Mouse (Mus musculus) erythroblast, embryonic 14.5 days (primary cell): ENCODE results near the gene Cela3a. TPM values are rescaled to one million over a fixed set of nuclear protein-coding genes. Genes with fewer than 3 reads are reported as not detected.

ENCODE experiments used
- H3K27me3 ChIP-seq: 2 replicates; pipeline ENCODE4 v1.6.1; 2012; ENCODE audit warnings: inconsistent platforms; ENCODE audit not compliant: control insufficient read depth
- H3K36me3 ChIP-seq: 2 replicates; pipeline ENCODE4 v1.6.1; 2012; ENCODE audit warnings: mild to moderate bottlenecking, inconsistent platforms; ENCODE audit not compliant: control insufficient read depth
- H3K4me1 ChIP-seq: 2 replicates; pipeline ENCODE4 v1.6.1; 2012; ENCODE audit warnings: inconsistent platforms; ENCODE audit not compliant: control insufficient read depth
- H3K4me3 ChIP-seq: replicated peaks from 2 replicates; pipeline ENCODE3; 2012; ENCODE audit warnings: moderate library complexity, mild to moderate bottlenecking, inconsistent platforms
- H3K9me3 ChIP-seq: 2 replicates; pipeline ENCODE4 v1.6.1; 2012; ENCODE audit warnings: low read length, inconsistent platforms, mixed read lengths; ENCODE audit not compliant: control insufficient read depth
- GATA1 ChIP-seq: IDR thresholded peaks from 2 replicates; pipeline ENCODE4 v1.6.1; 2012; ENCODE audit warnings: low read length, inconsistent platforms, mixed read lengths
- TAL1 ChIP-seq: IDR thresholded peaks from 3 replicates; pipeline ENCODE4 v1.6.1; 2012; ENCODE audit warnings: low read length, inconsistent platforms, mixed read lengths
- polyA plus RNA-seq: library from polyadenylated mRNA; stranded (reverse); fragments of >175 nt; gene quantifications from 2 replicates; pipeline ENCODE4 v1.2.3, GENCODE M21; 2012

Cela3a gene
- polyA plus RNA-seq: not detected in 2 replicates

- no peak for TF ChIP-seq GATA1
- no peak for TF ChIP-seq TAL1
These were observed at the start of gene Cela3a for GRCm38 (mm10) chr4:137409691-137410090. Gene Cela3a, minus strand, starts transcription at chr4:137409791.

GRCm38 (mm10) chr4:137458861-137459260 is 49.3 kb upstream of the Cela3a start:
- H3K9me3 ChIP-seq: no peaks in the 10 kb centered on the region
- H3K27me3 ChIP-seq: no peaks in the 10 kb centered on the region
- TF ChIP-seq TAL1: no peak
- no peak for TF ChIP-seq GATA1
- no peaks in the 10 kb centered on the region for H3K36me3 ChIP-seq
- peaks cover 11% of the 10 kb centered on the region for H3K4me1 ChIP-seq
- H3K4me3 ChIP-seq: no peak overlapping the region

More at GRCm38 (mm10) chr4:137409691-137410090, at the start of gene Cela3a:
- H3K4me3 ChIP-seq: no peak within 1 kb of the TSS
- no peaks in the 10 kb centered on the region for H3K36me3 ChIP-seq
- H3K27me3 ChIP-seq: no peaks in the 10 kb centered on the region
- H3K9me3 ChIP-seq: no peaks in the 10 kb centered on the region
- H3K4me1 ChIP-seq: no peaks in the 10 kb centered on the region

- Histone ChIP-seq H3K4me1 (peaks cover 14% of the 10 kb centered on the region), H3K27me3 (no peaks in the 10 kb centered on the region), H3K9me3 (no peaks in the 10 kb centered on the region), H3K36me3 (no peaks in the 10 kb centered on the region), H3K4me3 (no peak overlapping the region)
- no peak for TF ChIP-seq TAL1
- TF ChIP-seq GATA1: no peak
These were observed 48.7 kb upstream of the Cela3a start for GRCm38 (mm10) chr4:137458310-137458709.

GRCm38 (mm10) chr4:137457292-137457691 is 47.7 kb upstream of the Cela3a start:
- Histone ChIP-seq H3K4me1 (peaks cover 14% of the 10 kb centered on the region), H3K9me3 (no peaks in the 10 kb centered on the region), H3K4me3 (no peak overlapping the region), H3K36me3 (no peaks in the 10 kb centered on the region), H3K27me3 (no peaks in the 10 kb centered on the region)
- TF ChIP-seq GATA1 (no peak), TAL1 (no peak)

- no peak overlapping the region for H3K4me3 ChIP-seq
- H3K9me3 ChIP-seq: no peaks in the 10 kb centered on the region
- TF ChIP-seq TAL1: no peak
- TF ChIP-seq GATA1: no peak
- H3K4me1 ChIP-seq: peaks cover 14% of the 10 kb centered on the region
- H3K36me3 ChIP-seq: no peaks in the 10 kb centered on the region
- H3K27me3 ChIP-seq: no peaks in the 10 kb centered on the region
These were observed 47.0 kb upstream of the Cela3a start for GRCm38 (mm10) chr4:137456581-137456980.

GRCm38 (mm10) chr4:137454582-137454981 is 45.0 kb upstream of the Cela3a start:
- Histone ChIP-seq H3K9me3 (no peaks in the 10 kb centered on the region), H3K4me3 (no peak overlapping the region), H3K4me1 (peaks cover 22% of the 10 kb centered on the region), H3K36me3 (no peaks in the 10 kb centered on the region), H3K27me3 (no peaks in the 10 kb centered on the region)
- no peak for TF ChIP-seq GATA1
- TF ChIP-seq TAL1: no peak

- Histone ChIP-seq H3K9me3 (no peaks in the 10 kb centered on the region), H3K4me1 (peaks cover 35% of the 10 kb centered on the region), H3K27me3 (no peaks in the 10 kb centered on the region), H3K4me3 (no peak within 1 kb of the TSS), H3K36me3 (no peaks in the 10 kb centered on the region)
- no peak for TF ChIP-seq GATA1
- TF ChIP-seq TAL1: no peak
These were observed 43.7 kb upstream of the Cela3a start, which contains the start of gene 1700013G24Rik for GRCm38 (mm10) chr4:137453234-137453767. Gene 1700013G24Rik, plus strand, starts transcription at chr4:137453284.

GRCm38 (mm10) chr4:137452190-137452589 is 42.6 kb upstream of the Cela3a start:
- TF ChIP-seq GATA1 (no peak), TAL1 (no peak)
- no peak overlapping the region for H3K4me3 ChIP-seq
- H3K36me3 ChIP-seq: no peaks in the 10 kb centered on the region
- H3K27me3 ChIP-seq: no peaks in the 10 kb centered on the region
- peaks cover 43% of the 10 kb centered on the region for H3K4me1 ChIP-seq
- H3K9me3 ChIP-seq: no peaks in the 10 kb centered on the region

- H3K4me1 ChIP-seq: peaks cover 46% of the 10 kb centered on the region
- no peaks in the 10 kb centered on the region for H3K9me3 ChIP-seq
- H3K27me3 ChIP-seq: no peaks in the 10 kb centered on the region
- H3K4me3 ChIP-seq: no peak overlapping the region
- H3K36me3 ChIP-seq: no peaks in the 10 kb centered on the region
- TF ChIP-seq GATA1 (no peak), TAL1 (no peak)
These were observed 40.1 kb upstream of the Cela3a start for GRCm38 (mm10) chr4:137449715-137450114.

- Histone ChIP-seq H3K36me3 (no peaks in the 10 kb centered on the region), H3K4me1 (peaks cover 46% of the 10 kb centered on the region), H3K4me3 (no peak overlapping the region), H3K27me3 (no peaks in the 10 kb centered on the region), H3K9me3 (no peaks in the 10 kb centered on the region)
- TF ChIP-seq GATA1 (no peak), TAL1 (no peak)
These were observed 39.5 kb upstream of the Cela3a start for GRCm38 (mm10) chr4:137449132-137449531.
